Mouse (Mus musculus) heart, postnatal 0 days (tissue): ENCODE results near the gene 9030025P20Rik.
"Not testable (repeated sequence)": the region's sequence is repeated elsewhere in the genome, so short reads cannot be mapped to it uniquely, and the experiment has no call there.

Experiments used
- CTCF ChIP-seq: IDR thresholded peaks from 2 replicates; pipeline ENCODE4 v1.5.1; 2016; ENCODE audit warnings: antibody characterized with exemption, control low read depth, low read depth
- EP300 ChIP-seq: IDR thresholded peaks from 2 replicates; pipeline ENCODE4 v1.6.1; 2016; ENCODE audit warnings: antibody characterized with exemption, low read depth

DNA sequence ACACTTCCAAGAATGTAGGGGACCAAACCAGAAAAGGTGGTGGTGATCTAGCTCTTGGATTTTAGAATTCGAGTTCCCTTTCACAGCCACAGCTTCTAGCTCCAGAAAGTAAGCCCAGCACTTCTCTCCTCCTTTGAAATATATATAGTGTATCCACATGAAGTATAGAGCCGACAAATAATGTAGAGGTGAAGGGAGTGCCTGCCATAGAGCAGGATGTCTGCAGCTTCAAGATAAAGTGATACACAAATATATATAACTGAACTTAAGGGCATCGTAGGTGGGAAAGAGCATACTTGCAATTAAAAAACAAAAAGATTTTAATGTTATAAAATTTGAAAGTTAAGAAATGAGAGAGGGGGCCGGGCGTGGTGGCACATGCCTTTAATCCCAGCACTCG, 47.2 kb downstream of the 9030025P20Rik start:
- not testable (repeated sequence) for TF ChIP-seq CTCF, EP300
